Mouse (Mus musculus) brain, adult 2 months (tissue): ENCODE results near the gene Mad2l2.
A peak's percentile ranks its signal among the peaks of the same experiment; 100 is the strongest.
"Not testable (repeated sequence)": the region's sequence is repeated elsewhere in the genome, so short reads cannot be mapped to it uniquely, and the experiment has no call there.

ENCODE experiments used
- DNase-seq: peaks from one replicate; pipeline ENCODE4 v3.0.0; 2011; ENCODE audit warnings: low read depth, low spot score

Mad2l2 gene

GRCm38 (mm10) chr4:148171261-148171660 lies 41.1 kb downstream of the Mad2l2 start:
- DNase-seq = no peak

- peak; percentile 94 for DNase-seq
These were observed 43.8 kb downstream of the Mad2l2 start for GRCm38 (mm10) chr4:148173811-148174494.

GRCm38 (mm10) chr4:148174495-148174862 lies 44.3 kb downstream of the Mad2l2 start:
- no peak for DNase-seq

DNA sequence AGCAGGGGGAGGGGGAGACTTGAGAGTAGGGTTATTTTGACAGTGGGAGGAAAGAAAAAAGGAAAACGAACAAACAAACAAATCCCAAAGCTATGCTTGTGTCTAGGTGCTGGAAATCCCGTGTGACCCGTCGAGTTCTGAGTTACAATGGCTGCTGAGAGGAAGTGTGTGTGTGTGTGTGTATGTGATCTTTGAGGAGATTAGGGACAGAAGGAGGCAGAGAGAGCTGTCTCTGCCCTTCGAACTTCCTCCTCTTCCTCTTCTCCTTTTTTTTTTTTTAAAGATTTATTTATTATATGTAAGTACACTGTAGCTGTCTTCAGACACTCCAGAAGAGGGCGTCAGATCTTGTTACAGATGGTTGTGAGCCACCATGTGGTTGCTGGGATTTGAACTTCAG lies 46.4 kb downstream of the Mad2l2 start:
- not testable (repeated sequence) for DNase-seq

DNA sequence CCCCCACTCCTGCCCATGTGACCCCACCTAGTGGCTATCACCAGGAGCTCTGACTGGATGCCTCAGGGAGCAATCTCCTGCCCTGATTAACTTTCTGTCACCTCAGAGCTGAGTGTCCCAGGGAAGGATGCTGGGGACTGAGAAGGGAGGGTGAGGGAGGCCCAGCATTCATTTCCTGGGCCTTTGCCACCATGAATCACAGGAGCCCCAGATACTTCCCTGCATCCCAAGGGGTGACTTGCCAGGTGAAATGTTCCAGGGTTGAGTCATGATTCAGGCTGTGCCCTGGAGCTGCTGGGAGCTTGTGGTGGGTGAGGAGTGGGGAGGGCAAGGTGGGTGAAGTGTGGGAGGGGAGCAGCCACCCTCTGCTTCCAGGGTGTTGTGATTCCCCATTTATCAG lies 47.5 kb downstream of the Mad2l2 start:
- DNase-seq = peak; percentile 61

GRCm38 (mm10) chr4:148181483-148181882 lies 51.3 kb downstream of the Mad2l2 start:
- peak; percentile 62 for DNase-seq

GRCm38 (mm10) chr4:148182363-148182762 lies 52.2 kb downstream of the Mad2l2 start:
- DNase-seq = no peak

DNA sequence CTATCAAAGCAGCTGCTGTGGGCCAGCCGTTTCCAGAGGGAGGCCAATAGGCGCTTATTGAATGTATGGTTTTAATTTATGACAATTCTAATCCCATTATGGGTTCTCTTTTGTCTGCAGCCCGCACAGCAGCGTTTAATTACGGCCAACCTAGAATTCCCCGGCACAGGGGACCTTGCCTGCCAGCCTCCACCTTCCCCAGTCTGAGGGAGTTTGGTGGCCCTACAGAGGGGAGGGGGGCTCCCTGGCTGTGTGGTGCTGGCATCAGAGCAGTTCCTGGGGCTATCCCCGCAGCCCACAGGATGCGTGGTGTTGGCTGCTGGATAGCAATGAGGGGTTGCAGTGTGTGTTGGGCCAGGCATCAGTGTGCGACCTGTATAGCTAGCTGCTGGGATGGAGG lies 54.4 kb downstream of the Mad2l2 start:
- DNase-seq = no peak

DNA sequence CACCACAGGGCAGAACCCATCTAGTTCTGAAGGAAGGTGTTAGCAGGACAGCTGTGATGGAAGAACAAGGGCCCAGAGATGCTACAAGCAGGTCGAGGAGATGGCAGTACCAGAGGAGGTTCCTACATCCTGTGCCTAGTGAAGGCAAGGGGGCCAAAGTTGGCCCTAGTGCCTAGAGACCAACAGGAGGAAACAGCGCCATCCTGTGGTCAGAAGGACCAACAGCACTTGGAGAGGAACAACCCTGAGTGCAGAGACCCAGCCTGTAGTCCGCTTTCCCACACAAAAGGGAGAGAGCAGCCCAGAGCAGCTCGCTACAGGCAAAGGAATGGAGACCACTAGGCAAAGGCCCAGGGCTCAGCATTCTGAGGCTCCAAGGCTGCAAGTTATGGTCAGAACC lies 55.6 kb downstream of the Mad2l2 start:
- DNase-seq = no peak

- not testable (repeated sequence) for DNase-seq
These were observed 58.6 kb downstream of the Mad2l2 start for GRCm38 (mm10) chr4:148188767-148189166.

DNA sequence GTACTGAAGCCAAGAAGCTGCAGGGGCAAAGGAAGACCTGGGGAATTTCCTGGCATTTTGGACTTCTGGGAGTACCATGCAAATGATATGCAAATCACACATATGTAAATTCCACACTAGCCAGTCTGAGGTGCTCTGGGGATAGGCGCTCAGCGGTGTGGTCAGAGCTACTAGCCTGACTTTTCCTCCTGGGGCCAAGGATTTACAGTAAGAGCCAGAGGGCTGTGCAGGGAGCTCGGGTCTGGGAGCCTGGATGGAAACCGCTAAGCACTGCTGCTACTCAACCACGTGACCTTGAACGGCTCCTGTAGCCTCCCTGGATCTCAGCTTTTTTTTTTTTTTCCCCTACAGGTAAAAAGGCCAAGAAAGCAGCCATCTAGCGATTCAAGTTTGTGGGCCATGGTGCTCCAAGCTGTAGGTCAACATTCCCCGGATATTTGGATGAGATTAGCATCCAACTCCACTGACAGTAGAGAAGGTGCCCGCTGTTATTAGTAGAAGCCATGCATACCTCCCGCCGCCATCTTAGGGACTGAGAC lies 62.6 kb downstream of the Mad2l2 start:
- DNase-seq = no peak

- no peak for DNase-seq
These were observed 64.2 kb downstream of the Mad2l2 start for GRCm38 (mm10) chr4:148194400-148194799.
